Mouse (Mus musculus) cerebellum, postnatal 4 days (tissue): Measurements from ENCODE around the gene Cldn6.

Experiments
- DNase-seq, 2 experiments: peaks; one replicate each; pipeline ENCODE4 v3.0.0; 2022; ENCODE audit warnings: low spot score in 2 of 2, mixed read lengths in 1 of 2

The Cldn6 gene

GRCm38 (mm10) chr17:23675127-23675526, 3.9 kb upstream of the Cldn6 start:
- DNase-seq: no peak

- DNase-seq: no peak
Observed at GRCm38 (mm10) chr17:23675564-23676281, 3.3 kb upstream of the Cldn6 start.

- no peak for DNase-seq
Observed at GRCm38 (mm10) chr17:23676473-23677031, 2.5 kb upstream of the Cldn6 start.

GRCm38 (mm10) chr17:23677236-23677679, 1.8 kb upstream of the Cldn6 start, which contains the start of gene Tnfrsf12a:
Gene Tnfrsf12a (minus strand): TSS chr17:23677468.
- peak in 1 of 2 experiments; percentile 71 for DNase-seq

- no peak for DNase-seq
Observed at GRCm38 (mm10) chr17:23680336-23680735, 1.3 kb downstream of the Cldn6 start.

- no peak for DNase-seq
Observed at GRCm38 (mm10) chr17:23681086-23681485, 2.0 kb downstream of the Cldn6 start.

- no peak for DNase-seq
Observed at GRCm38 (mm10) chr17:23682092-23682491, 3.0 kb downstream of the Cldn6 start.

- DNase-seq: no peak
Observed at GRCm38 (mm10) chr17:23682530-23682929, 3.5 kb downstream of the Cldn6 start.

- no peak for DNase-seq
Observed at GRCm38 (mm10) chr17:23683226-23683625, 4.2 kb downstream of the Cldn6 start.

- DNase-seq: no peak
Observed at GRCm38 (mm10) chr17:23683856-23684672, 5.0 kb downstream of the Cldn6 start, which contains the start of gene Cldn9. Gene Cldn9 (minus strand): TSS chr17:23684026.

- DNase-seq: no peak
Observed at GRCm38 (mm10) chr17:23694491-23694890, 15.4 kb downstream of the Cldn6 start.

GRCm38 (mm10) chr17:23695801-23696200, 16.8 kb downstream of the Cldn6 start:
- no peak for DNase-seq

GRCm38 (mm10) chr17:23699131-23700077, 20.4 kb downstream of the Cldn6 start:
- DNase-seq: no peak

- peak; percentile 75 to 89 for DNase-seq
Observed at GRCm38 (mm10) chr17:23700079-23700478, 21.0 kb downstream of the Cldn6 start.

GRCm38 (mm10) chr17:23703301-23703700, 24.3 kb downstream of the Cldn6 start:
- no peak for DNase-seq

GRCm38 (mm10) chr17:23704741-23705140, 25.7 kb downstream of the Cldn6 start:
- DNase-seq: no peak

GRCm38 (mm10) chr17:23705525-23706104, 26.6 kb downstream of the Cldn6 start:
- DNase-seq: no peak

- peak; percentile 74 to 83 for DNase-seq
Observed at GRCm38 (mm10) chr17:23706212-23706611, 27.2 kb downstream of the Cldn6 start.

- DNase-seq: no peak
Observed at GRCm38 (mm10) chr17:23717003-23717402, 38.0 kb downstream of the Cldn6 start.

- DNase-seq: no peak
Observed at GRCm38 (mm10) chr17:23719455-23719854, 40.4 kb downstream of the Cldn6 start.

- DNase-seq: no peak
Observed at GRCm38 (mm10) chr17:23721886-23722285, 42.8 kb downstream of the Cldn6 start.
